Mouse (Mus musculus): Measurements from ENCODE around the gene Exosc10.

DNA sequence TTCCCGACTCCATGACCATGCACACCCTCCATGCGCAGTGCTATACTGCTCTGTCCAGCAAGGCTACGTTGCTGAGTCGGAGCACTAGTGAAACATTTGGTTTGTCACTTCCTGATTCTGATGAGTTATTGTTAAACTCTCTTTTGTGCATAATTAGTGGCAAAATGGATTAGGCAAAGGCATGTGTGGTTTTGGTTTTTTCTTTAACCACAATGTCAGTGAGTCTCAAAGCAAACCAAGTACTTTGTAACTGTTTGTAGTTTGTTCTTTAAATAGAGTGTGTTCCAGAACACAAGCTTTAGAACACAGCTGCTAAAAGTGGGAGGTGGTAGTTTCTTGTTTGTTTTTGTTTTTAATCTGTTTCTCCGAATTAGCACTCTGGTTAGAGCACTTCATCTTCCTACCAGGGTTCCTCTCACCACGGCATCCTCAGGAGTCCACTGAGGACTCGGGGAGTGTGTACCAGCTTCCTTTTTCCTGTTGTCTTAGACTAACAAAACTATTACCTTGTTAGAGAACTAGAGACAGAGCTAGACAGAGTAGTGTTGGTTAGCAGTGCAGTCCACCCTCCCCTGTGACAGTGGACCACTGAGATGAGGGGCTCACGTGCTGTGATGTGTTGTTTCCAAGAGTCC is 48.7 kb upstream of the Exosc10 start:
- TF ChIP-seq CTCF (IDR thresholded peaks at IDR 0.05; ENCODE audit: insufficient read depth, low read length), result no peak
- TF ChIP-seq POLR2A (IDR thresholded peaks at IDR 0.05; ENCODE audit: borderline replicate concordance, extremely low read depth, low read depth, low read length), result no peak

All from lung, adult 2 months (tissue).